Comparison of ENCODE assay signal across 15 mouse cellular contexts in the genomic region with DNA sequence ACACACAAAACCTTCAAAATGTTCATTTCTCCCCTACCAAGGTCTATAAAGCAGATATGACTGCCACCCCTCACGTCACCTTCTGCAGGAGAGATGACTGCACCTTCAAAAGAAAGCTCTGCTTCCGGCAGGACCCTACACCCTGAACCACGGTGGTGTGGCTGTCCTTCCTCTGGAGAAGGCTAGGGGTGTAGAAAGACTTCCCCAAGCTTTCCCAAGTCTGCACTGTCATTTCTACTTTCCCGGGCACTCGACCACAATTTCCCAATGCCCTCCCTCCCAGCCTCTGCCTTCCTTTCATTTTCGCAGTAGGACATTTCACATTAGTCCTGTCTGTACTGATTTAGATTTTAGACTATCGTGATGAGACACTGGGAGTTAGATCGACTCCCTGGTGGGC. TPM values are rescaled to one million over a fixed set of nuclear protein-coding genes. Genes with fewer than 3 reads are reported as not detected.
DNase-seq lines count a peak whose midpoint lies in the region; ATAC-seq and TF ChIP-seq lines count a peak whose summit lies in the region.
"Had no signal": no experiment of that assay in that cellular context is flagged by ENCODE, and none has a peak within 500 bp of the region (broad histone marks: within the 10 kb centered on the region; RNA-seq: fewer than 3 reads in every experiment).

No protein-coding gene starts in this region.

- H3K4me1 ChIP-seq in heart, embryonic 10.5 days, result peaks cover 7% of the 10 kb centered on the region; the same call in 1 of the 2 replicates
- peaks cover 10% of the 10 kb centered on the region for H3K4me1 ChIP-seq in thymus, adult 2 months (replicated peaks; ENCODE audit: control insufficient read depth, insufficient read depth, low read length)
- H3K4me1 ChIP-seq in liver, embryonic 12.5 days, result peaks cover 16% of the 10 kb centered on the region; the same call in 1 of the 2 replicates

- H3K9me3 ChIP-seq in heart, embryonic 10.5 days, result no peaks in the 10 kb centered on the region
- H3K9me3 ChIP-seq in liver, embryonic 12.5 days (replicated peaks), result no peaks in the 10 kb centered on the region
- H3K9me3 ChIP-seq: forebrain, embryonic 15.5 days had no signal

- no peak for ATAC-seq in liver, embryonic 12.5 days
- ATAC-seq: forebrain, embryonic 15.5 days had no signal

- H3K36me3 ChIP-seq in heart, embryonic 10.5 days, result peaks cover 10% of the 10 kb centered on the region
- no peaks in the 10 kb centered on the region for H3K36me3 ChIP-seq in thymus, adult 2 months (ENCODE audit: control insufficient read depth, insufficient read depth, low read length)
- peaks cover 9% of the 10 kb centered on the region; the same call in 1 of the 2 replicates for H3K36me3 ChIP-seq in liver, embryonic 12.5 days
- H3K36me3 ChIP-seq: forebrain, embryonic 15.5 days had no signal

- peak overlapping the region; percentile 45 for H3K4me2 ChIP-seq in liver, embryonic 12.5 days
- H3K4me2 ChIP-seq: forebrain, embryonic 15.5 days had no signal

- TF ChIP-seq POLR2A in thymus, adult 2 months (IDR thresholded peaks at IDR 0.05; ENCODE audit: control insufficient read depth, extremely low read depth, insufficient read depth, low read length, poor library complexity), result no peak

- no peak for TF ChIP-seq CTCF in thymus, adult 2 months (IDR thresholded peaks at IDR 0.05; ENCODE audit: borderline replicate concordance, control insufficient read depth, extremely low read depth, insufficient read depth, low read length, poor library complexity)

- 42% methylated on average over 8 of the region's 8 CpGs for WGBS in heart, embryonic 10.5 days
- 32% methylated on average over 8 of the region's 8 CpGs for WGBS in thymus, adult 2 months
- 23% methylated on average over 8 of the region's 8 CpGs for WGBS in liver, embryonic 12.5 days (ENCODE audit: insufficient replicate concordance)

- DNase-seq in heart, embryonic 10.5 days (ENCODE audit: low spot score), result no peak
- DNase-seq in heart, postnatal 25 days (ENCODE audit: low spot score), result no peak
- no peak for DNase-seq in thymus, adult 2 months
- no peak for DNase-seq in thymus, postnatal 14 days
- DNase-seq in Muller cell, postnatal 12 days (ENCODE audit: inconsistent ontology term), result no peak
- DNase-seq in right cerebral cortex, postnatal 14 days, result no peak
- DNase-seq in adrenal gland, adult (ENCODE audit: inconsistent age in 2 of 2, low spot score in 1 of 2), result no peak
- DNase-seq: cerebellum, adult 11-12 months; kidney, adult 9 months; kidney, postnatal 4 days had no signal

- H3K4me3 ChIP-seq in heart, embryonic 10.5 days, result 0 out of 2 replicates have a peak overlapping the region, but pooled peaks have one; percentile 15
- H3K4me3 ChIP-seq in thymus, adult 2 months (ENCODE audit: control insufficient read depth, insufficient read depth, low read length), result no peak overlapping the region
- no peak overlapping the region for H3K4me3 ChIP-seq in liver, embryonic 12.5 days
- H3K4me3 ChIP-seq: forebrain, embryonic 15.5 days had no signal

- intact Hi-C loops in heart, postnatal 25 days (cut with DNase I), result no loop called here

- H3K27me3 ChIP-seq in heart, embryonic 10.5 days (ENCODE audit: insufficient read depth, poor library complexity, severe bottlenecking), result peaks cover 4% of the 10 kb centered on the region; the same call in 1 of the 2 replicates
- H3K27me3 ChIP-seq in thymus, adult 2 months (ENCODE audit: control insufficient read depth, insufficient read depth, low read length), result no peaks in the 10 kb centered on the region
- peaks cover 12% of the 10 kb centered on the region; the same call in 1 of the 2 replicates for H3K27me3 ChIP-seq in liver, embryonic 12.5 days (replicated peaks)
- H3K27me3 ChIP-seq: forebrain, embryonic 15.5 days had no signal

- H3K9ac ChIP-seq in liver, embryonic 12.5 days, result no peak overlapping the region
- H3K9ac ChIP-seq: forebrain, embryonic 15.5 days; liver, embryonic 14.5 days had no signal

- no peak overlapping the region for H3K27ac ChIP-seq in heart, embryonic 10.5 days
- peak overlapping the region; percentile 7; the same call in 1 of the 2 replicates for H3K27ac ChIP-seq in thymus, adult 2 months (ENCODE audit: control insufficient read depth, insufficient read depth, low read length)
- H3K27ac ChIP-seq in liver, embryonic 12.5 days, result no peak overlapping the region
- H3K27ac ChIP-seq: forebrain, embryonic 15.5 days; liver, embryonic 14.5 days had no signal

RNA-seq across cellular contexts. Expression of gene Mipep, which starts 1.2 kb away (rescaled TPM):
- polyA plus RNA-seq in heart, embryonic 10.5 days (2016; fragmentation: Nextera tagmentation; extraction: Ambion mirVana), result 24.7 and 24.9 TPM in 2 replicates
- 10 to 100 TPM; 53.9 to 58.4 TPM for total RNA-seq in heart, postnatal 25 days (2021)
- polyA plus RNA-seq in thymus, adult 2 months (2012; rRNA removed), result 10.3 and 13.7 TPM in 2 replicates
- 19.2 and 19.9 TPM in 2 replicates for polyA plus RNA-seq in liver, embryonic 12.5 days (2016; fragmentation: Nextera tagmentation; extraction: Ambion mirVana)

RNA-seq across cellular contexts. Expression of gene C1qtnf9, which starts 15.3 kb away (rescaled TPM):
- polyA plus RNA-seq in heart, embryonic 10.5 days (2016; fragmentation: Nextera tagmentation; extraction: Ambion mirVana), result 0.10 and 0.13 TPM in 2 replicates
- total RNA-seq in heart, postnatal 25 days (2021), result 10 to 100 TPM; 43.1 to 50.6 TPM
- 2.7 and 4.1 TPM in 2 replicates for polyA plus RNA-seq in thymus, adult 2 months (2012; rRNA removed)
- 0.08 and 0.17 TPM in 2 replicates for polyA plus RNA-seq in liver, embryonic 12.5 days (2016; fragmentation: Nextera tagmentation; extraction: Ambion mirVana)
- total RNA-seq: hematopoietic stem cell, adult 5-6 weeks had no signal
- polyA plus RNA-seq: C2C12 had no signal
